Mouse (Mus musculus) heart, postnatal 25 days (tissue): ENCODE data around the gene Kxd1. TPM values are rescaled to one million over a fixed set of nuclear protein-coding genes. Genes with fewer than 3 reads are reported as not detected.

Experiments
- DNase-seq: peaks from one replicate; pipeline ENCODE4 v3.0.0; 2022; ENCODE audit warnings: low spot score
- intact Hi-C: fragments of 180-260 bp; cut with DNase I; formaldehyde crosslinking; loops from one replicate; pipeline ENCODE4 v1.15.1; 2025
- total RNA-seq, 2 experiments: library from RNA; stranded (reverse); gene quantifications; 2 replicates each; pipeline ENCODE4 v1.2.3; 2021

Kxd1 gene
- total RNA-seq, 2 experiments from 2014 or later, result 73.6 to 76.6 TPM

DNA sequence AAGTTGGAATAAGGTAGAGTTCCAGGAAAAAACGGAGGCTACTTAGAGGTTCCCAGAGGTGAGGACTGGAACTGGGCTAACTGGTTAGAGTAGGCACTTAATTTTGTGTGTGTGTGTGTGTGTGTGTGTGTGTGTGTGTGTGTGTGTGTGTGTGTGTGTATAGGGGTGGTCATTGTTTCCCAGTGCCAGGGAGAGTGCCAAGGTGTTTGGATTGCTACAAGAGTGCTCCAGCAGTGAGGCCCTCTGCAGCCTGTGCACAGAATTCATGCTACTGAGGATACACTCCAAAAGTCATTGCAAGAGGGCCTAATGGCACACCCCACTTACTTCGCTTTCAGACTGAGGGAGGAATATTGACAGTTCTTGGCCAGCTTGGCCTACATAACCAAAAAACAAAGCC, 44.8 kb downstream of the Kxd1 start:
- no peak for DNase-seq
- intact Hi-C loops, result no loop called here

DNA sequence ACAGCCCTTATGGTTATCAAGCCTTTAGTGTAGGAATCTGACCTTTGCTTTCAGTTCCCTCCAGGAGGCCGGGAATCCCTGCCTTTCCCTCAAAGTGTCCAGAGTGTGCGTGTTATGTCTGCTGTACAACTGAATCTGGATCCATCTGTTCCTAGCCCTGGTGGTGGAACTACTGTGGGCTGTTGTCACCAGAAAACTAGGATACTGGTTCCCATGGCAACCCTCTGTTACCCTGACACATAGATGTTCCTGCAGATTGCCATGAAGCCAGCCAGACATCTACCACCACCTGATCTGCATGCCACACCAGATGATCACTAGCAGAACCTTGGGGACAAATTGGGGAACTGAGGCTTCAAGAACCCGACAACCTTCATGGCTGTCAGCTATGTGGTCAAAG, 45.8 kb downstream of the Kxd1 start:
- no peak for DNase-seq
- intact Hi-C loops, result no loop called here

DNA sequence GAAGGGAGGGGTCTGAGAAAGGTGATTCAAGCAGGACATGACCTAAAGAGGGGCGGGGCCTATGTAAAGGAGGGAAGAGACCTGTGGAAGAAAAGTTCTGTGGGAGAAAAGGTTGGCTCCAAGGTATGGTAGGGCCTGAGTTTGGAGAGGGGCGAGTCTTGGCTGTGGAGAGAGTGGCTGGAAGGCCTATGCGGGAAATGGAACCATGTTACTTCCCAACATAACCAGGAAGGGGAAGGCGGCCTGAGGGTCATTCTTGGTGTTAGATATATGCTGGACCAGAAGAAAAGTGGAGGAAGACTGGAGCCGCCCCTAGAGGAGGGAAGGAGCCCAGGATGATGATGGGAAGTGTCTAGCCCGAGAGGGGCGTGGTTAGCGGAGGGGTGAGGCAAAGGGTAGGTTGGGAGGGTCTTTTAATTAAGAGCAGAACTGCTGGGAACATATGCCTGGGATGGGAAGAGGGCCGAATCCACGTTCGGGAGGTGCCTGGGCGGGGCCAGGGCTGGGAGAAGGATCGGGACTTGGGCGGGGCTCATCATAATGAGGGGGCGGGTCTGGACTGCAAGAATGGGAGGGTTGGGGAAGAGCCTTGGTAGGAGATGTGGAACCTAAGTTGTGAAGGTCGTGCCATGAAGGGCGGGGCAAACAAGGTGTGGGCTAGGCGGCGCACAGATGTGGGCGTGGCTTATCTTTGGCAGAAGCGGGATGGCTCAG, 50.3 kb downstream of the Kxd1 start:
- intact Hi-C loops, result no loop called here
- DNase-seq, result no peak

DNA sequence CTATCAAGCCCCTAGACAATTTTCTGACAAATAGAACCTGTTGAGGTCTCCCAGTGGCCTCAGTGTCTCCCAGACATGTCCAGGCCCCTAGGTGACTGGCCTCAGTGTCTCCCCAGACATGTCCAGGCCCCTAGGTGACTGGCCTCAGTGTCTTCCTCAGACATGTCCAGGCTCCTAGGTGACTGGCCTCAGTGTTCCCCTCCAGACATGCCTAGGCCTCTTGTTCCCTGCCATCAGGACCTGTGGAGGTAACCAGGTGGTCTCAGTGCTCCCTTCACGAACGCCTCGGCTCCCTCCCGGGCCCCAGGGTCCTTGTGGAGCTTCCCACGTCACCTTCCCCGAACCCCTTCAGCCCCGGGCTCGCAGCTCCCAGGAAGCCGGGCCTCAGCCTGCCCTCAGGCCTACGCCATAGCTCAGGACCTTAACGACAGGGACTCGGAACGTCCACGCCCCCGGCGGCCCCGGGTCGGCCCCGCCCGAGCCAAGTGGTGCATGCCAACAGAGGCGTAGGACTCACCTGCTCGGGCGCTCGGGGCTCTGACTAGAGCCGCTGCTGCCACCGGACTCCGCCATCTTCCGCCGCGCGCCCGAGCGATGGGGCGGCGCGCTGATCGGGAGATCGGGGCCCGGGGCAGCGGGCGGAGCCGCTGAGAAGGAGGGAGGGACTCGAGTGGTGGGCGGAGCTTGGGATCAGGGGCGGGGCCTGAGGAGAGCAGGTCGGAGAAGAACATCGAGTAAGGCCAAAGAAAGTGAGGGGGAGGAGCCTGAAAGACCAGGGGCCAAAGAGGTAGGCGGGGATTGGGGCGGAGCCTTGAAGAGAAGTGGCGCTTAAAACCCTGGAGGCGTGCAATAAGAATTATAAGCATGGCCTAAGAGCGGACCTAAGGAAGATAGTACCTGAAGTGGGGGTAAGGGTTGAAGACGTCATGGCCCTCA, 51.2 kb downstream of the Kxd1 start, which contains the start of gene Klhl26:
Klhl26 (minus strand) TSS at position 636 of the 936 bp plus-strand sequence.
- peak; percentile 91 for DNase-seq
- intact Hi-C loops, result no loop called here

DNA sequence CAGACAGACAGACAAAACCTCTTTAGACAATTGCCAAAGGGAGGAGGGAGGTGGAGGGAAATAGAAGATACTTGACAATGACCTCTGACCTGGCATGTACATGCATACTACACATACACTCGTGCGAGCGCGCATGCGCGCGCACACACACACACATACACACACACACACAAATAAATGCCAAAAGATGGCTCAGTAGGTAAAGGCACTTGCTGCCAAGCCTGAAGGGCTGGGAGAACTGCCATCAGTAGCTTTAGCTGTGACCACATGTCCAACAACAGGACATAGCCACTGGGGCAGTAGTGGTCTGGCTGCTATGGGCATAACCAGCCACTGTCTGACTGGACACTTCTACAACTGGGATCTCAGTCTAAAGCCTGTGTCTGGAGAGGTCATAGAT, 55.9 kb downstream of the Kxd1 start:
- intact Hi-C loops, result no loop called here
- no peak for DNase-seq

DNA sequence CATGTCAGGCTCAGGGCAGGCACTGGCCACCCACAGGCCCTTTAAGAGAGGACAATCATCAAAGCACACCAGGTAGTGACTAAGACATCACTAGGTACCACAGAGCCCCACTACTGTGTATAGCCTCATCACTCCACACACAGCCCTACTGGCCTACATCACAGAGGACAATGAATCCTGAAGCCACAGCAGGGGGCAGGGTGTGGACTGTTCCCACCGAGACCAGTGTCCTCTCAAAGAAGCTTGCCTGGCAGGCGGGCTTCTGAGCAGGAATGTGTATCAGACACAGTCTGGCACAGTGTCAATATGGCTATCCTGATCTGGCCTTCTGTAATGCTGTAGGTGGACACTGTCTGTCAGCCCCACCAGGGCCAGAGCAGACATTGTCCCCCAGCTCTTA, 57.8 kb downstream of the Kxd1 start:
- intact Hi-C loops, result no loop called here
- no peak for DNase-seq

DNA sequence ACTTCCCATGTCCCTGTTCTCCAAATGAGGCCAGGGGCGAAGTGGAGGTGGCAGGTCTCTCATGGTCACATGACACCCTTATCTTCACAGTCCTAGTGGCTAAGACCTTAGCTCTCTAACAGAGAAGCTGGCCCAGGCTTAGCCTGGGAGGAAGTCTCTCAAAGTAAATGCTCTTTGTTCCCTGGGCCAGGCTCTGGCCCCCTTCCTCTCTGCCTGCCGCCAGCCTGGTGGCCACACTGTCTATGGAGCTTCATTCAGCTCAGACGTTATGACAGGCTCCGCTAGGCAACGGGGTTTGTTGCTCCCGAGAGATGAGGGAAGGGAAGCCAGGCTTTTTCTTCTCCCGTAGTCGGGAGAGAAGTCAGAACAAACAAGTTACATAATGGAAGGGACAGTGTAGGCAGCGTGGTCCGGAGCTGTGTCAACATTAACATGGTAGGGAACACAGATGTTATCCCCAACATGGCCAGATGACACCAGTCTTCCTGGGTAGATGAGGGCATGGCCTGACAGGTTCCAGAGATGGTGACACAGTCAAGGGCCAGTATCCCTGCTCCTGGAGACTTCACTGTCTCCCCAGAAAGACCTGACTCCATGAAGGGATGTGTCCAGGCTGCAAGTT, 58.4 kb downstream of the Kxd1 start:
- intact Hi-C loops, result no loop called here

DNA sequence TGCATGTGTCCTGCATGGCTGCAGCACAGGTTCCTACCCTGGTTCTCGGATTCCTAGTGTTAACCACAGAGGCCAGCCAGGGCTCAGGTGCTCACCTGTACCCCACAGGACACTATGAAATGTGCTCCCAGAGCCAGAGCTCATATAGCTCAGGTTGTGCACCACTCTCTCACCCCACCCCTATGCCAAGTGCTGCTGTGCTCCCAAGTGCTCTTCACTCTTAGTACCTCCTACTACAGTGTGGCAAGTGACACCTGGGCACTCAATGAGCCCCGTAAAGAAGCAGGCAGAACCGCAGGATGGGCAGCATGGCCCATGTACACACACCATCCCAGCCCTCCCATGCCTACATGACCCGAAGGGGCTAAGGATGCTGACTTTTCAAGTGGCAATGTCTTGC, 59.0 kb downstream of the Kxd1 start:
- intact Hi-C loops, result no loop called here
- no peak for DNase-seq

More for the DNA sequence above, 58.4 kb downstream of the Kxd1 start:
- DNase-seq, result no peak

DNA sequence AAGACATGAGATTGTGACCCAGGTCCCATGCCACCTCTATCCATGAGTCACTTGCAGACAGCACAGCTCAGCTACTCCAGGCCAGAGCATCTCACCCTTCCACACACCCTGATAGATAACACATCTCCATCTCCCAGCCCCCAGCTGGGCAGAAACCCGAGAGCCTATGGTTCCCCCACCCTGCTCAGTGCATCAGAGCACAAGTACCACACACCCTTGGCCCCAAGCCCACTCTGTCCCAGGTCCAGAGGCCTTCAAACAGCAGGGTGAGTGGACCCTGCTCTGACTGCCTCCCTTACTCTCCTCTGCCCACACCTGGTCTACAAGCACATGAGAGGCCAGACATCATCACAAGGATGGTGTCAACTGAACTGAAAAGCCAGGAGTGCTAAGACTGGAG, 59.8 kb downstream of the Kxd1 start:
- no peak for DNase-seq
- intact Hi-C loops, result no loop called here

DNA sequence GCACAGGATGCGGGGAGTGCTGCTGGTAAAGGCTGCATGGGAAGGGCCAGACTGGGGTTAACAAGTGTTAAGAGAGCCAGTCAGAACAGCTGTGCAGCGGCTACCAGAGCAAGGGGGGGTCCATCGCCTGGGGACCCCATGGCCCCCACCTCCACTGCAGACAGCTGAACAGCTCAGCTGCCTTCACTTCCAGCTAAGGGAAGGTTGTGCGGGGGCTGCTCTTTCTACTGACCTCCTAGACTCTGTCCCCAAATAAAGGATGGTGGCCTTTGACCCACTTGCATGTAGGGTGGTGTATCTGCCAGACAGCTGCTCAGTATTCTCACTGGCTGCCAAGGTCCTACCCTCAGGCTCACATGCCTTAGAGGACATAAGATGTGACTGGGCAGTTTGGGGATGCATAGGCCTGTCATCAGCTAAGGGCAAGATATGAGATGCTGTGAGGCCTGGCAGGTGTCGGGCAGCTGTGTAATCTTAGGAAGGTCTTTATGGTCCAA, 60.5 kb downstream of the Kxd1 start:
- DNase-seq, result no peak
- intact Hi-C loops, result no loop called here

DNA sequence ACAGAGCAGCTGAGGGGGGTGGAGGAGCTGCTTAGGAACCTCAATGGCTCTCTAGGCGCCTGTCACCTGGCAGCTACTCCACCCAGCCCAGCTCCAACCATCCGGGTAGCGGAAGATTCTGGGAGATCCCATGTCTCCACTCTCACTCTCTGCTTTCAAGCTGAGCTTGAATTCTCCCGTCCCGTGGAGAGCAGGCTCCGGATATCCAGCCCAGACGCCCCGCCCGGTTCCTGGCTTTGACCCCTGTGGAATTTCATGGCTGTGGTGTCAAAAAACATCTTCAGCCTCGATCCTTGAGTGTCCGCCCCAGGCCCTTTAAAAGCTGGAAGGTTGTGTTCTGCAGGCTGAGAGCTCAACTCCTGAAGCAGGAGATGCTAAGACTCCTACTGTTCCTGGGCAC, 61.0 kb downstream of the Kxd1 start:
- intact Hi-C loops, result no loop called here
- DNase-seq, result peak; percentile 50

DNA sequence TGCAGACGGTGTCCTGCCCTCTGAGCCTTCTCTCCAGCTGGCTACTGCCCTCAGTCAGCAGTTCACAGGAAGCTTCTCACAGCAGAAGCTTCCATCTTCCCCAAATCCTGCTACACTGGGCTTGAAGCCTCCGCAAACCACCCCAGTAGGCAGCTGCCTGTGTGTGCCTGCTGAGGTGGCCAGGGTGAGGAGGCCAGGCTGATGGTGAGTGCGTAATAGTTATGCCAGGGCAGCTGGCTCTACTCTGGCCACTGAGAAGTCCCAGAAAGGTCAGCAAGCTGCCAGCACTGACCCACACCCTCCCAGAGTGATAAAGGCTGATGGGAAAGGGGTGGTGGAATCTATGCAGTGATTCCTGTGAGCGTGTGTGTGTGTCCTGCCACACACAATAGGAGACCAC, 61.5 kb downstream of the Kxd1 start:
- DNase-seq, result no peak
- intact Hi-C loops, result no loop called here

DNA sequence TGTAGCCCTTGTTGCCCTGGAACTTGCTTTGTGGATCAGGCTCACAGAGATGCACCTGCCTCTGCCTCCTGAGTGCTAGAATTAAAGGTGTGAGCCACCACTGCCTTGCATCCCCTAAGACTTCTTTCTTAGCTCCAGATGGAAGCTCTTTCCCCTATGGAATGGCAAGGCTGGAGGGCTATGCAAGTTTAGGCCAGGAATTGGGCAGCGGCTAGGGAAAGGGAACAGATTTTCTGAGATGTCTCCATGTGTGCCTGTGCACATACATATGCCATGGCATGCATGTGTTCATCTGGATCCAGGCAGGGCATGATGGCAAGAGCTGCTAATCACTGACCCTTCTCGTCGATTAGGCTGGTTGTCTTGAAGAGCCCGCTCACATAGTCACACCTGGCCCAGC, 62.1 kb downstream of the Kxd1 start:
- intact Hi-C loops, result no loop called here
- DNase-seq, result no peak

DNA sequence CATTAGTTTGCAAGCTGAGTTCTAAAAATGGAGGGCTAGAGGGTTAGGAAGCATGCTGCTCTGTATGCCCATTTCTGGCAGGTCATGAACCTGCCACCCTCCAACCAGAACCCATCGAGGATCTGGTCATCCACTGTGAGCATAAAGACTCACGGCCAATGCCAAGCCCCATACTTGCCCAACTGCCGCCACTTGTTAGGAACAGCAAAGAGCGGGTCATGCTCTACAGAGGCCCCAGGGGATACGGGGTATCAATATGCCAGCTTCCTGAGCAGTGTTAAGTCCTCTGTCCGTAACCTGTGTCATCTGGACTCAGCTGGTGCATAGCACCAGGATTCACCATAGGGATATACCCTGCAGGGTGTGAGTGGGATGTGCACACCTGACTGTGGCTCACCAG, 63.6 kb downstream of the Kxd1 start:
- no peak for DNase-seq
- intact Hi-C loops, result no loop called here

DNA sequence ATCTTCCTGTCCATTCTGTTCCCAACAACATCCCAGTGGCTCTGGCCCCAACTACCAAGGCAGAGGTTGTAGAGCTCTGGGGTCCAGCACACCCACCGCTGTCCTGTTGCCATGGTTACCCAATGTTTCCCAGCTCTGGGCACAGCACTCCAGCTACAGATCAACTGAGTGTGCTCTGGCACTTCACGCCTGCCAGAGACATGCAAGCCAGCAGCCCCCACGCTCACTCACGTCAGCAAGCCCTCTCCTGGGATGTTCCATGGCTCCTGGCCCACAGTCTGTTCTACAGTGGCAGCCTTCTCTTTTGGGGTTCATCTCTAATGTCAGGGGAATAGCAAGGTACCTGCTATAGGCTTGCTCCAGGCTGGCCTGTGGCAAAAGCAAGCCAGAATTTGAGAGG, 64.5 kb downstream of the Kxd1 start:
- intact Hi-C loops, result no loop called here
- DNase-seq, result peak; percentile 53

DNA sequence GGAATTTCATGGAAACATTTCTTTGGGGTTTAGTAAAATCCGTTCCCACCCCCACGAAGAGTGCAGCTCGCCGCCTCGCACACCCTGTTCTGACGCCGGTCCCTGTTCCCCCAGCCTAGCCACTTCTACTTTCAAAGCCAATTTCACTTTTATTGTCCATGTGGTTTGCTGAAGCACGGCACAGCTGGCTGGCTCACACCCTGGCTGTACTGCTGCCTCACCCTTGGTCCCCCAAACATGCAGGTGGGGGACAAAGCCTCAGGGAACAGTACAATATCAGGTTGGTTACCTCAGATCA, 65.3 kb downstream of the Kxd1 start:
- no peak for DNase-seq
- intact Hi-C loops, result no loop called here

DNA sequence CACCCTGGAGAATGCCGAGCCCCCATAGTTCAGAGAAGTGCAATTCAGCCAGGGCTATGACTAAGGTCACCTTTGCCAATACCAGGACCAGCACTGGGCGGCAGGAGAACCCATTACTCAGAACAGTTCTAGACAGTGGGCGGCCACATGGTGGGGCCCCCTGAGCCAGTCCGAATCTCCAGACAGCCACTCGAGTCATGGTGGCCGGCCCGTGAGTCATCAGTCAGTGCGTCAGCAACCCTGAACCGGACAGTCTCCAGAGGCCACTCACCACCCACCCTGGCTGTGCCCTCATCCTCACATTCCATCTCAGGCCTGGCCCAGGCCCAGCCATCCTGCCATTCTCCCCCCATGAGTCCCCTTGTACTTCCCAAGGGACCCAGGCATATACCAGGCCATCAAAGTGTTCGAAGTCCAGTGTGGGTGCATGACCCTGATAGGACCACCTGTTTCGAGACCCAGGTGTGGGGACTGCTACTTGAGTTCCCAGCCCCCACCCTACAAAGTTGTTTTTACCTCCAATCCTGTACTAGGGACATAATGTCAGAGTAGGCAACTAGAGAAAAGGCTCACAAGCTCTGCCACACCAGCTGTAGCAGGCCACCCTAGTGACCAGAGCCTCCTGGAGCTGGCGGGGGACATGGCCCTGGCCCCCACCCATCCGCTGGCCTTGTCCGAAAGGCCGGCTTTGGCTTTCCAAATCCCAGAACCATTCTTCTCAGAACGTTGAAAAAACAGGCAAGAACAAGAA, 65.8 kb downstream of the Kxd1 start:
- intact Hi-C loops, result no loop called here
- DNase-seq, result peak; percentile 41

DNA sequence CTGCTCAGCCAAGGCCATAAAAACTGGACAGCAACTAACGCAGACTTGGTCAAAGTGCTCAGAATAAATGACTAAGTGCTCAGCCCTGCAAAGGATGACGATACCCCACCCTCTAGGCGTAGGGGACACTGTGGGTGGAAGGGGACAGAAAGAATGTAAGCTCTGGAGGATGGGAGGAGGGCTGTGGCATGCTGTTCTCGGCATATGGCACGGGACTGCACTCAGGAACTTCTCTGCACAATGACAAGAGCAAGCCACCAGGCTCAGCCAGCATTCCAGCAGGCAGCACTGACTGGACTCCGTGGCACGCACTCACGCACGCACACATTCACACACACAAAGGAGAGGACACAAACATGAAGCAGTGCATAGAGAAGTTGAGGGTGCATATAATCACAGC, 67.2 kb downstream of the Kxd1 start:
- no peak for DNase-seq
- intact Hi-C loops, result no loop called here

DNA sequence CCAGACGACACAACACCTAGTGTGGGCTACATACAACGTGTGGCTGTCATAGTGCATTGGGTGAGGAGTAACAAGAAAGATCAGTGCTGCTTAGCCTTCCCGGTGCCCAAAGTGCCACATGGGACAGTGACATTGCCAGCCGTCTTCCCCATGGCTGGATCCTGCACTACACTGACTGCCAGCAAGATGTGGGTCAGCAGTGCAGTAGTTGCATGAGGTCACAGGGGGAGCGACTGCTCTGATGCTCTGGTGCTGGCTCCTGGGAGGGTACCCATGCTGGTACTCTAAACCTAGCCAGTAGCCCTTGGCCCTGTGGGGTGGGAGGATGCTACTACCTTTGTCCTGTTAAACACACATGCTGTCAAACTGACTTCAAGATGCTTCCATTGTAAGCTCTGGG, 67.6 kb downstream of the Kxd1 start:
- DNase-seq, result no peak

DNA sequence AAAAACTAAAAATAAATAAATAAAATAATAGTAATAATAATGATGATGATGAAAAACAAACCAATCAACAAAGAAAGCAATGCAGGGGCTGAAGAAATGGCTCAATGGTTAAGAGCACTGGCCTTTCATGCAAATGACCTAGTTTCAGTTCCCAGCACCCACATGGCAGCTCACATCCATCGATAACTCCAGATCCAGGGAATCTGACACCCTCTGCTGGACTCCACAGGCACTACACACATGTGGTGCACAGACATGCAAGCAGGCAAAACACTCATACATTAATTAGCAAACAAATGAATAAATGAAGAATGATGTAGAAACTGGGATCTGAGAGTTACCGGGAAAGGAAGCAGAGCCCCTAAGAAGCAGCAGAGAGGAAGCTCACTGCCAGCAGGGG, 68.1 kb downstream of the Kxd1 start:
- intact Hi-C loops, result no loop called here
- DNase-seq, result no peak

More for the DNA sequence above, 67.6 kb downstream of the Kxd1 start:
- intact Hi-C loops, result no loop called here
